Mouse (Mus musculus): ENCODE results near the gene Nol11. TPM values are rescaled to one million over a fixed set of nuclear protein-coding genes. Genes with fewer than 3 reads are reported as not detected.

The Nol11 gene
- 10 to 100 TPM; 22.8 to 24.4 TPM for total RNA-seq (2021)

DNA sequence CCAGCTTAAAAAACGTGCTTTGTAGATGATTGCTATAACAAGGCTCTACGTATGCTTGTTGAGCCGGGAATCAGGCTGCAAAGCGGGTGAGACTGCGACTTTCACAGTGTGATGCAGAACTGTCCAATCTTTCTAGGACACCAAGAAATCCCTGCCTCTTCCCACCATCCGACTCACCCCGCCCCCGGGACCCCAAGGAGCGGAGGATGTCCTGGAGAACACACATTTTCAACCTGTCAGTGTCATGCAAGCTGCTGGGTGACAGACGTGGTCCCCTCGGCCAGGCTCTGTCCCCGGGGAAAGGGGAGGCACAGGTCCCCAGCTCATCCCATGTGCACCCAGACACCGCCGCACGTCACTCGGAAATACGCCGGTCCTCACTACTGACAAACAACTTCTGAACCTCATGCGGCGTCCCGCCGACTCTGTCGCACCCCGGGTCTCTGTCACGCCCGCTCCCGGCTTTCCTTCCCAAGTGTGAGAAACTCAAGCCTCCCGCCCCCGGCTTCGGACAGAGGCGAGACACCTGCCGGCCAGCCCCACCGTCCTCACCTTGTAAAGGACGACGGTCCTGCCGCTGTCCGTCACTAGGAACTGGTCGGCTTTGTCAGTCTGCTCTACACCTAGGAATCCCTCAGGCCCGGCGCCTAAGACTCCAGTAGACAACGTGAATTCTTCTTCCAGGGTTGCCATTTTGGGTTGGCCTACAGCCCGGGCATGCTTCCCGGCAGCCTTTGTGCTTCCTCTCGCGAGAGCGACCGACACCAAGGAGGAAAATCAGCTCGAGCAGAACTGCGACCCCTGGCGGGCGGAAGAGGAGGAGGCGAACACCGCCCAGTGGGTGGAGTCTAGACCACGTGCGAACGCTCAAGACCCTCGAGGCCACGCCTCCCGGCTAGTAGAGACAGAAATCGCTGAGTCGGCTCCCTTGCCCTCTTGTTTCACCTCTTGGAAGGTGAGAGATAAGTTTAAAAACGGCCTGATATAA is at the start of gene Nol11:
Gene Nol11 (minus strand): TSS at position 817 of the 988 bp plus-strand sequence.
- peak; percentile 94 to 98 for DNase-seq (ENCODE audit: extremely low spot score in 1 of 2, low spot score in 1 of 2)

DNA sequence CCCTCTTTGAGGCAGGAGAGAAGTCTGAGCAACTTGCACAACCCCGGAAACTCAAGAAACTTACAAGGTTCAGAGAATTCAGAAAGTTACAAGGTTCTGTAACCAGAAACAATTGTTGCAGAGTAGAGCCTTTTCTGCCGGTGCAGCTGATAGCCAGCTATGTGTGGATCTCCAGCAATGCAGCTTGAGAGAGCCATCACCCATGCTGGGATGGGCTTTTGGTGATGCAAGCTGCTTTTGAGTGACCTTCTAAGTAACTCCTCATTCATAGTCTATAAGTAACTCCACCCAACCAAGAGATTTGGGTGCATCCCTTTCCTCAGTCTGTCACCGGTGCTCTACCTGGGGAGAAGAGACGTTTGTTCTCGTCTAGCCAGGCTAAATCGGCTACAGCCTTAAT is 49.3 kb upstream of the Nol11 start:
- no peak for DNase-seq (ENCODE audit: extremely low spot score in 1 of 2, low spot score in 1 of 2)

DNA sequence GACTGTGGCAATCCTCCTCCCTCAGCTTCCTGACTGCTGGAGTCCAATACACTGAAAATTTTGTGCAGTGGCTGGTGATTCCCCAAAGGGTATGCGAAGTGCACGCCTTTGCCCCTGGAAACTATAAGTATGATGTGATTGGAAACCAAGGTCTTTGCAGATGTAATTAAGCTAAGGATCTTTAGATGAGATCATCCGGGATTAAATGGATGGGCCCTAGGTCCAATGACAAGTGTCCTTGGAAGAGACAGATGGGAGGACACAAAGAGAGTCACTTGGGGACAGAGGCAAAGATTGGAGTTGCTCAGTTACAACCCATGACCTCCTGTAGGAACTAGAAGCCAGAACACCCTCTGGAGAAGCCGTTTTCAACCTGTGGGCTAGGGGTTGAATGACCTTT is 48.4 kb upstream of the Nol11 start:
- no peak for DNase-seq (ENCODE audit: extremely low spot score in 1 of 2, low spot score in 1 of 2)

DNA sequence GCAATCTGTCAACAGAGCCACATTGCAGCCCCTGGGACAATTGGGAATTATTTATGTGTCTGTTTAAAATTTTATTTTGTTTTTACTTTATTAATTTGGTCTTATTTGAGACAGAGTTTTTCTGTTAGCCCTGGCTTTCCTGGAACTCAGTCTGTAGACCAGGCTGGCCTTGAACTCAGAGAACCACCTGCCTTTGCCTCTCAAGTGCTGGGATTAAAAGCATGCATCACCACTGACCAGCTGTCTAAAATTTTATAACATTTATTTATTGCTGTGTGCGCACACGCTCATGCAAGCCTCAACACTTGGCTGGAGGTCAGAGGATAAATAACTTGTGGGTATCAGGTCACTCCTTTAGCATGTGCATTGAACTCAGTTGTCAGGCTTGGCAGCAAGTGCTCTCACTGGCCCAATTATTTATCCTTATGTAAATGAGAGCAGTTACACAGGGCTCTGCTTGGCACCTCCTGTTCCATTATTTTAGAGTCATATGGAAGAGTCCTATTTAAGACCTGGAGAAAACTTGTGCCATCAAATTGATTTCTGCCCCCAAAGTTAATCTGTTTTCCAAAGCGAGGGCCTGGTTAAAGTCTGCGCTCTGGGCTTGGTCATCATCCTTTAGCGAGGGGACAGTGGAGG is 44.2 kb upstream of the Nol11 start:
- DNase-seq (ENCODE audit: extremely low spot score in 1 of 2, low spot score in 1 of 2) = no peak

DNA sequence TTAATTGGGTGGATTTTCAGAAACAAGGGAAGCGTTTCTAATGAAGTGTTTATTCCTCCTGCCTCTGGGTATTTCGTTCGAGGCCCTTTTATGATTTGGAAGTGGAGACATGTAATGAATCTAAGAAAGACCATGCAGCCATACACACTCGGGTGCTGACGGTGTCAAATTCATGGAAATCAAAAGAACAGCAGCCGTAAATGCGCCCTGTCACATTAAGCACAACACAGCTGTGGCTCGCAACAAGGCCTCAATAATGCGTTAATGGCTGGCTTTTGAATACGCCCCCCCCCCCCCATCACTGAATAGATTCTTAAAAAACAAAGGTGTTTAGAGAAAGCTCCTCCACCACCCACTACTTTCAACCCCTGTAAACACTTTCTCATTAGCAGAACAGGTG is 40.9 kb upstream of the Nol11 start:
- DNase-seq (ENCODE audit: extremely low spot score in 1 of 2, low spot score in 1 of 2) = no peak

DNA sequence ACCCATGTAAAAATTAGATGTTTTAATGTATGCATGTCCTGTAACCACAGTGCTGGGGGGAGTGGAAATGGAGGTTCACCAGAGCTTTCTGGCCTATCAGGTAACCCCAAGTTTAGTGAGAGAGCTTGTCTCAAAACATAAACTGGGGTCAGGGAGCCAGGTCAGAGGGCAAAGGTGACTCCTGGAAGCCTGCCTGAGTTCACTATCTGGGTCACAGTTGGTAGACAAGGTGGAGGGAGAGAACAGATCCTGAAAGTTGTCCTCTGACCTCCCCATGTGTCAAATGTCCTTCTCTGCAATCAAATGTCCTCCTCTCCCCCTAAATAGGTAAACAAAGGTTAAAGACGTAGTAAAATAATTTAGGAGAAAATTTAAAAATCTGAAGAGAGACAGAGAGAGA is 37.2 kb upstream of the Nol11 start:
- no peak for DNase-seq (ENCODE audit: extremely low spot score in 1 of 2, low spot score in 1 of 2)

DNA sequence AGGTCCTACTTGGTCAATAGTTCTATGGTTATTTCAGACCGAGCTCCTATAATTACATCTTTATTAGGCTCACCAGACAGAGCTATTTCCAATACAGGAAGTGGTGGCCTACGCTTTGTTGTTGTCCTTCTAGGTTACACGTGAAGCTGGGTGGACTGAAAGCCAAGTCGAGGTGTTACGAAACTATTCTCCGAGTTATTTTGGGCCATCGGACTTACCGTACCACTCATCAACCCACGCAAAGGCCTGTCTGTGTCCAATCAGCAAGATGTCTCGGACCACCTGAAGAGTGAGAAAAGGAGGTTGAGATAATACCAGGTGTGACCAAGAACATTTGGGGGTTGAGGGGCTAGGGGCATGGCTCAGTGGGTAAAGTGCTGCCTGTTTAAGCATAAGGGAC is 36.8 kb upstream of the Nol11 start:
- DNase-seq (ENCODE audit: extremely low spot score in 1 of 2, low spot score in 1 of 2) = no peak

DNA sequence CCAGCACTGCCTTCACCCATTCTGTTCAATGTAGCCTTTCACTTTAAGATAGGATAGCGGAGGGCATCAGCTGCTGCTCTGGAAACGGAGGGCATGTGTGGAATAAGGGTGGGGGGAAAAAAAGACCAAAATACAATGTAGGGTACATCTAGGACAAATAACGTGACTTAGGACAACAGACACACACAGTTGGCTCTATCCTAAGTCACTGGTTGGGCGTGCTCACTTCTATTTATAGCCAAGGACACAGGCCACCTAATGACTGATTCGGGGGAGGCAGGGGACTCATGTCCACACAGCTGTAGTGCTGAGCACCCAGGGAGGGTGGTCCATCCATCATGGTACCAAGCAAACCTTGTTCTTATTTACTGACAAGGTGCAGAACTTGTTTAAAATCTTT is 36.1 kb upstream of the Nol11 start:
- no peak for DNase-seq (ENCODE audit: extremely low spot score in 1 of 2, low spot score in 1 of 2)

DNA sequence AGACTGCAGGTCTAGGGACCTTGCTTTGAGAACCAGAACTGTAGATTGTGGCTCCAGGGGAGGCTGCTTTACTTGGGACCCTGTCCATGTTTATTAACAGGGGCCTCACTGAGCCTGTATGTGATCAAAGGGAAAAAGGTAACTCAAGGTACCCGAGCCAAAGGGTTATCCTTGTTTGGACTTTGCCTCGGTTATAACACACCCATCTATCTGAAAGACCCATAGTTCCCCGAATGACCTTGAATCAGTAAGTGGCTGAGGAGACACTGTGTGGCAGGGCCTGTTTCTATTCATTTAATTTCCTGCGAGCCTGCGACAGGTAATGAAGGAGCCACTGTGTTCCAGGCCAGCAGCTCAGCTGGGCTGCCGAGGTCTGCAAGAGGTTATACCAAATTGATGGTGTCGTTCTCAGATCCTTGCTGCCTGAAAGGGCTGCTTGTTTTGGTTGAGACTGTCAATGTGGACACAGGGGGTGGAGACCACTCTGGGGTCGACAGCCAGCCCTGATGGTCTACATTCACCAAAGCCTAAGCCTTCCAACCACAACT is 34.6 kb upstream of the Nol11 start:
- DNase-seq (ENCODE audit: extremely low spot score in 1 of 2, low spot score in 1 of 2) = no peak

DNA sequence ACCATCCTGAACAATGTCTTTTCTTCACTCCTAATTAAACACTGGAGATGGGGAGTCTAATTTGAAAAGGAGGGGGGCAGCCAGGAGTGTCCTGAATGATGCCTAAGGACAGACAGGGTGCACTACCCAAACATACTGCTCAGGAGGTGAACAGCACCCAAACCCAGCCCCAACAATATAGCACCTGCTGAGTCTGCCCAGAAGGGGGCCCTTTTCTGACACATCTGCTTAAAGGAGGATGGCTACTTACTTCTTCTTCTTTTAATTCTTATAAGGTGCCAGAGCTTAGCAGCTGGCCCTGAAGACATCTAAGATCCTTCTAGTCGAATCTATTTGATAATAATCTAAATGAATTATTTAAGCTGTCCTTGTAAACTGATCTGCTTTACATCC is 34.0 kb upstream of the Nol11 start:
- DNase-seq (ENCODE audit: extremely low spot score in 1 of 2, low spot score in 1 of 2) = no peak

DNA sequence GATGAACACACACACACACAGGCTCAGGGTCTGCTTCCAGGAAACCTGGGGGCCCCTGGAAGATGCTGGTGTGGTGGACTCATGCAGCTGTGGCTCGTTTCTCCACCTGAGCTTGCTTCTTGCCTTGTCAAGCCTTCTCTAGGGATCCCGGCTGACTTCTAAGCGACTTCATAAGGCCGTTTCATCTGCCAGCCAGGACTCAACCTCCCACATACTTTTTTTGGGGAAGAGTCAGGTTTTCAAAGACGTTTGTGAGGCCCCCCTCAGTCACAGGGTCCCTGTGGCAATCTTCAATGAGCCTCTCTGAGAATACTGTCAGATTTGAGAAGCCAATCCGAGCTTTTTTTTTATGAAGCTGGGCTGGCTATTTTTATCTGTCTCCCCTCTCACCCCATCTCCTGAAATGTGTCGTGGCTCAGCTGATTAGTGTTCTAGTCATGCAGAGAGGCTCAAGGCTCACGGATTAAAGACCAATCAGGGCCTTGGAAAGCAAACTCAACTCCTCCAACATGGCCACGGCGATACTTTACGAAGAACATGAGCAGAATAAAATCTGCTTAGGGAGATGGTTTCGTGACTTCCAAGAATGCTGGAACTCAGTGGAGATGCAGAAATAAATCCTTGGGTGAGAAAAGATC is 33.5 kb upstream of the Nol11 start:
- no peak for DNase-seq (ENCODE audit: extremely low spot score in 1 of 2, low spot score in 1 of 2)

DNA sequence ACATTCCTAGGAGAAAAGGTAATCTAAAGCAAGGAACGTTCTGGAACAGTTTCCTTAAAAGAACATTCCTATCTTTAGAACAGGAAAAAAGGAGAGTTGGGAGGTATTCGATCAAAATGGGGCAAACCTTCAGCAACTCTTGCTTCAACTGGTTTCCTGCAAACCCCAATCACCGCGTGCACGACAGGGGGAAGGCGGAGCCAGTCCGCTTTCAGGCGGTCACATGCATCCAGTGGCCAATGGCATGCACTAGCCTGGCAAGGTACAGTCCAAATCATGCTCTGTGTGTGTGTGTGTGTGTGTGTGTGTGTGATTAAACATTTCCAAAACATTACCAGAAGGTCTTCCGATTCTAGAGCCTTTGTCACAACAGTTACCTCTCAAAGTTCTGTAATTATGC is 25.9 kb upstream of the Nol11 start:
- DNase-seq (ENCODE audit: extremely low spot score in 1 of 2, low spot score in 1 of 2) = no peak

DNA sequence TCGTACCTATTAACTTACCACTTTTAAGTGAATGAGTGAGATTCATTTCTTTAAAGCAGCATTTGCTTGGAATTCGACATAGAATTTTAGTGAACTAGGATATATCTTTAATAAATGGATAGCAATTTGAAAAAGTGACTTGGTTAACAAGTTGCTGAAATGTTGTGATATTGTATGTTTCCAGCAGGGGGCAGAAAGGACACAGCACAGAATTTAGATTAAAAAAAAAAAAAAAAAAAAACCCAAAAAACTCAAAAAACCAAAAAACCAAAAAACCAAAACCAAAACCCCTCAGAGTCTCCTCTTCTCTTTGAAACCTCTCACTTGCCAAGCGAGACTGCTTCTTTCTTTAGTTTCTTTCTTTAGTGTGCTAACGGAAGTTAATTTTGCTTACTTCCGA is 24.6 kb upstream of the Nol11 start:
- no peak for DNase-seq (ENCODE audit: extremely low spot score in 1 of 2, low spot score in 1 of 2)

DNA sequence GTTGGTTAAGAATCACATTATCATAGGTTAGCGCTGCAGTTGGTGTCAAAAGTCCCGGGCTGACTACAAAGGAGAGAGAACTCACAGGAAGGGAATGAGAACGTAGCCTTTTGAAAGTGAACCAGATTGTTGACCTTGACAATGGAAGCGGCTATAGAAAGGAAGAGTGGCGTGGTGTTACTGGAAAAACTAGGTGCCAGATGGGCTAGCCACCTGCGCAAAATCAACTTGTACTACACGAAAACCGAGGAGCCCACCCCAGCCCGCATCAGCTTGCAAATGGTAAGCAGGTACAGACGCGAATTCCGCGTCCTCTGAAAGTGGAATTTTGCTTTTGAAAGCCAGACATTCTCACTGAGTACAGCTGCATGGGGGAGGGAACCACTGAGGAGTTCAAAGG is 20.6 kb upstream of the Nol11 start:
- no peak for DNase-seq (ENCODE audit: extremely low spot score in 1 of 2, low spot score in 1 of 2)

DNA sequence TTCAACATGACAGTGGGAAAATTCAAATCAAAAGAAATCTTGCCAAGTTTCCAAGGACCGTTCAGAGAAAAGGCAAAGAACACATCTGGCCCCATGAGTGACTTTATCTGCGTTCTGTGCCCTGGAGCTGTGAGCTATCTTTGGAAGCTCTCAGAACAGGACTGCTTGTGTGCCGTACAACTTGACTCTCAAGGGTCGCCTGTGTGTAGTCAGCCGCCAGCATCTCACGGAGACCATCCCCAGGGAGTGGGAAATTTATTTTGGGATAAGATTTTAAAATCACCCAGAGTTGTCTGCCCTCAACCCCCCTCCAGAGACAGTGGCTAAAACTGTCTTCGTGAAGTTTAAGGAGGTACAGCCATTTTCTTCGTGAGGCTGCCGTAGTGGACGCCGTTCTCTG is 12.6 kb upstream of the Nol11 start:
- DNase-seq (ENCODE audit: extremely low spot score in 1 of 2, low spot score in 1 of 2) = no peak

DNA sequence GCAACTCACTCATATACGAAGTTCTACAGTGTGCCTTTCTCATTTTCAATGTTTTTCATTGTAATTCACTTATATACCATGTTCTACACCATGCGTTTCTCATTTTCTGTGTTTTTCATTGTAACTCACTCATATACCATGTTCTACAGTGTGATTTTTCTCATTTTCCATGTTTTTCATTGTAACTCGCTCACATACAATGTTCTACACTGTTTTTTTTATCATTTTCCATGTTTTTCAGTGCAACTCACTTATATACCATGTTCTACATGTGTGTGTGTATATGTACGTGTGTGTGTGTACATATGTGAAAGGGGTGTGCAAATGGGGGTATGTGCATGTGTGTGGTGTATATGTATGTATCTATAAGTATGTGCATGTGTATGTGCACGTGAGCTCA is 10.1 kb upstream of the Nol11 start:
- DNase-seq (ENCODE audit: extremely low spot score in 1 of 2, low spot score in 1 of 2) = no peak

DNA sequence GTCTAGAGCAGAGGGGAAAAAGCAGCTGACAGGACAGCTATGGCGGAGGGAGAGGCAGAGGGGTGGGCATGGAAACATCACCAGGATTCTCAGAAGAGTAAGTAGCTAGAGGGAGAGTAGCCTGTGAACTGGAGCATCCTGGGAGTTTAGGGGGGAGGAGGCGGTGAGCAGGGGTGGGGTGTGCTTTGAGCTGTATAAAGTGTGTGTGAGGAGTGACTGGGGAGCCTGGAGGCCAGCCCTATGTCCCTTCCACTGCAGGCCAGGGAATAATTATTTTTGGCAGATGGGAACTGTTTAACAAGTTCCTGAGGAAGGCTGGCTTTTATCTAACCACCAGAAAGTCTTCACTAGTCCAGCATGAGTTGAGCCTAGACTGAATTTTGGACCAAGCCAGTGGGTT is 6.2 kb upstream of the Nol11 start:
- no peak for DNase-seq (ENCODE audit: extremely low spot score in 1 of 2, low spot score in 1 of 2)

DNA sequence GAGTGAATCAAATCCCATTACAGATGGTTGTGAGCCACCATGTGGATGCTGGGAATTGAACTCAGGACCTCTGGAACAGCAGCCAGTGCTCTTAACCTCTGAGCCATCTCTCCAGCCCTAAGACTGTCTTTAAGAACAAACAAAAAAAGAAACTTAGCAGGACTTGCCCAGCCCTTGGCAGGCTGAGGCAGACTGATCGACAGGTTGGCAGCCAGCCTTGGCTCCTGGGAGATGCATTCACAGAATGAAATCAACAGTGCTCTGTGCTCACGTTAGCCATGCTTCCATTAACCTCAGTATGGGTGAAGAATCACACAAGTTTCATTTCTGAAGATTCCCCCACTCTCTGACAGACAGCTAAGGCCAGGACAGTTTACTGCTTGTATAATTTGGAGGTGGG is 1.2 kb upstream of the Nol11 start:
- DNase-seq (ENCODE audit: extremely low spot score in 1 of 2, low spot score in 1 of 2) = no peak

DNA sequence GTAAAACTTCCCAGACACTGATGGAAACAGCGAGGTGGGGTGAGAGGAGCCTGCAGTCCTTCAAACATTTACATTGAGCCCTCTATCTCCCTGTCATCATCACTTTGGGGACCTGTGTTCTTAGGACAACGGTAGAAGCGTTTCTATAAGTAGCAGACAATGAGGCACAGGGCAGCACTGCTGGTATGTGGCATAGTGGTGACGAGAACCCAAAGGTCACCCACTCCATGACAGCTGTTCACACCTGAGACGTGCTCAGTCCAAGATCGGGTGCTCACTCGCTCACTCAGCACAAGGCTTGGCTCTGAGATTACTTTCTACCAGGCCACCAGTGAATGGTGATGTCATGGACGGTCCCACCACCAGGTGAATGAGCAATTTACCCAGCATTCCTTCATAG is 5.4 kb downstream of the Nol11 start:
- DNase-seq (ENCODE audit: extremely low spot score in 1 of 2, low spot score in 1 of 2) = no peak

DNA sequence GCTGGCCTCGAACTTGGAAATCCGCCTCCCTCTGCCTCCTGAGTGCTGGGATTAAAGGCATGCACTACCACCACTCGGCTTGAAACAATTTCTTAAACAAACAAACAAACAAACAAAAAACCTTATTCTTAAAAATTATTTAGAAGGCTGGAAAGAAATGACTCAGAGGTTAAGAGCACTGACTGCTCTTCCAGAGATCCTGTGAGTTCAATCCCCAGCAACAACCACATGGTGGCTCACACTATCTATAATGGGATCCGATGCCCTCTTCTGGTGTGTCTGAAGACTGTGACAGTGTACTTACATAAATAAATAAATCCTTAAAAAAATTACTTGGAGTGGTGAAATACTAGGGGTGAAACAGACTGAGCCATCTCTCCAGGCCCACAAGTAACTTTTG is 28.0 kb downstream of the Nol11 start:
- DNase-seq (ENCODE audit: extremely low spot score in 1 of 2, low spot score in 1 of 2) = no peak

DNA sequence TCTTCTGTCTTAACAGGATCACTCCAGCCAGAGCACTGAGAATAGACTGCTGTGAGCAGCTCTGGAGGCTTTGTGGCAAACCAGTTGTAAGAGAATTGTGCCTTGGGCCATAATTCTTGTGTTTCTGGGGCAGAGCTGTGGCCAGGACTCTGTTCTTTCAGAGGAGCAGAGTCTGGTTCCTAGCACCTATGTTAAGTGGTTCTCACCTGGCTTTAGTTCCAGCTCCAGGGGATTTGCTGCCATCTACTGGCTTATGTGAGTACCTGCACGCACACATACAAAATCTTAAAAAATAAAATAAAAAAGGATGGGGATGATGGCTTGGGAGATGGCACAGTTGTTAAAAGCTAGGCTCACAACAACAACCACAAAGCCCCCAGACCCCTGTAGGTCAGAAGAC is 30.1 kb downstream of the Nol11 start:
- DNase-seq (ENCODE audit: extremely low spot score in 1 of 2, low spot score in 1 of 2) = no peak

Measured in layer of hippocampus, postnatal 25 days (tissue).